Mouse (Mus musculus): ENCODE data around the gene Fam3a. TPM values are rescaled to one million over a fixed set of nuclear protein-coding genes. Genes with fewer than 3 reads are reported as not detected.

The Fam3a gene
- 23.7 TPM for polyA plus RNA-seq (2015; fragmentation: Illumina TruSeq; extraction: RNeasy Lipid Tissue Mini Kit (QIAGEN cat#74804); ENCODE audit: low read depth, low replicate concordance)

DNA sequence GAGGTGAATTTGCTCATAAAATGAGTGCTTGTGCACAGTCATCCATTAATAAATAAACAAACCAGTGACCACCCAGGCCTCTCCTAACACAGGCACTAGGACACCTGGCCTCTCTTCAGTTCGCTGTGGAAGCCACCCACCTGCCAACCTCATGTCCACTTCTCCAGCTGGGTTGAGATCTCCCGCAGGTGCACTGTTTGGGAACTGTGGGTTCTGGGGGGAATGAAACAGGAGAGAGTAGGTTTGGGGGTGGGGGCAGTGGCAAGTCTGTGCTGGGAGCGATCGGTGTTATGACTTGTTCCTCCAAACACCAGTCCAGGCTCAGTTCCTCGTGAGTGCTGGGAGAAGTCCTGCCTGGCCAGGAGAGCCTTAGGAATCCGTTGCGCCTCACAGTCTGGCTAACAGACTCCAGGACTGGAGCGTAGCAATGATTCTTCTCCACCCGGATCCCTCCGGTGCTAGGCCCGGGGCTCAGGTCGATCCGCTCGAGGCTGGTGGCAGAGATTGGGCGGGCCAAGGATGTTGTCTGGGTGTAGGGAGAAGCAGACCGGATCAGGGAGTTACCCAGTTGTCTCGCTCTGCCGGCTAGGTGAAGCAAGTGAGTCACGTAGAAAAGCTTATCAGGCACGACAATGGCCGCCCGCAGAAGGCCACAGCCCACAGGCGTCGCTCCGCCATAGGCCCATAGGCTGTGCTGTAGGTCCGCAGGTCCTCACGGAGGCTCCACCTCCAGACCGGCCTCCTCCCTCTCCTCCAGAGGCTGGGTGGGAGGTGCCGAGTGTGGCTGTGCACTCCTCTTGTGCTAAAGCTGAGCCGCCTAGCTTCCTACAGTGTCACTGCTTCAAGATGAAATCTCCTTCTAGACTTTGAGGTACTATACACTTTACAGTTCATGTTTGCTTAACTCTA is at the start of gene Fam3a, which contains the start of gene Ikbkg:
TSS of gene Fam3a (minus strand) at position 738 of the 909 bp plus-strand sequence.
TSS of gene Ikbkg (plus strand) at position 756 of the 909 bp plus-strand sequence.

DNA sequence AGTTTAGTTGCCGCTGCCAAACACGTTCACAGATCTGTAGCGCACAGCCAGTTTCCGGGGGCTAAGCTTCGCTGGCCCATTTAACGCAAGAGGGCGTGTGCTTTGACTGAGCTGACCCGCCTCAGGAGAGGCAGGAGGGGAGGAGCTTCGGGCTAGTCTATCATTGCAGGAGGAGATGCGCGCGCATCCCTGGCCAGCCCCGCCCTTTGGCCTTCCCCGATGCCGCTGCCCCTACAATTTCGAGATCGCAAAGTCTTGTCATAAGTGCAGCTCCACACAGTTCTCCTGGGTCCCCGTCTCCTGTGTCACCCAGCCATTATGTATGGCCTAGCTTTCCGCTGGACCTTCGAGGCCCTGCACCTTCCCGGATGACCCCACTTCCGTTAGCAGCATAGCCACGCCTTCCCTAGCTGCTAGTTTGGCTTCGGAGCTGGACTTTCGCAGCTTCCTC is 35.8 kb upstream of the Fam3a start, which contains the start of gene G6pdx:
TSS of gene G6pdx (minus strand) at position 369 of the 451 bp plus-strand sequence.

DNA sequence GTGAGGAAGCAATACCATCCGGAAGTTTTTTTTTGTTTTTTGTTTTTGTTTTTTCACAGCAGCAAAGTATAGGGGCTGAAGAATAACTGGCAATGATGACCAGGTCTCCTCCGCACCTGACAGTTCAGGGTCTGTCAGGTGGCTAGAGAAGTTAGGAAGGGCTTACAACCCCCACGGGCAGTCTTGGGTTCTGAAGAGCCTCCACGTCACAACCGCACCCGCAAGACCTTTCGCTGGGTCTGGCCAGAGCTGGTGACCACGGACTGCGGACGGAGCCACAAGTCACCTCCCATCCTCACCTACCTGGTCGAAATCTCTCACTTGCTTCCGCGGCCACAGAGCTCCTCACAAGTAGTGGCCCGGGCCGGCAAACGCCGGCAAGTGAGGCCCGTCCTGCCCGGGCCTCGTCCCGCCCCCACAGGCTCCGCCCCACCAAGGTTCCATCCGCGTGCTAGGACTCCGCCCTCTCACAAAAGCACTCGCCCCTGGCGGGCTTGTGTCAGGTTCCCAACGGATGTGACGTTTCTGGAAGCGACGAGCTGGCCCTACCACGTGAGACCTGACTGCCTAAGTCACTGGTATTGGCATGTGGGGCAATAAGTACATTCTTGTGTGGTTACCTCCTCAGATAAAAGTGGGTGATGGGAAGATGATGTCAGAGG is 20.1 kb downstream of the Fam3a start, which contains the start of the genes Ubl4a and Slc10a3:
TSS of gene Ubl4a (minus strand) at position 331 of the 662 bp plus-strand sequence.
TSS of gene Slc10a3 (minus strand) at position 462 of the 662 bp plus-strand sequence.

DNA sequence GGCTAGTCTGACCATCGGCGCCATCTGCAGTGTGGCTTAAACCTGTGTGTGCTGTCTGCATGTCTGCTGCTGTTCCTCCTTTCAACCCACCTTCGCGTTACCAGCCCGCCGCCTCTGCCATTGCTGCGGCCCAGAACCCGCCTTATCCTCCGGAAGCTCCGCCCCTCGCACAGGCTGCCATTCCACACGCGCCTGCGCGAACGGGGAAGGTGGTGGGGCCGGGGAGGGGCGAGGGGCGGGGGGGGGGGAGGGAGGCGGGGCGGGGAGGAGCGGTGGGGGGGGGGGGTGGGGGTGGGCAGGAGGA is 39.7 kb downstream of the Fam3a start, which contains the start of gene Lage3:
TSS of gene Lage3 (minus strand) at position 152 of the 304 bp plus-strand sequence.

Other genes with a start within 250 kb of the Fam3a start
- not detected for gene Tex28, start 225.4 kb downstream of the Fam3a start, polyA plus RNA-seq (2015; fragmentation: Illumina TruSeq; extraction: RNeasy Lipid Tissue Mini Kit (QIAGEN cat#74804); ENCODE audit: low read depth, low replicate concordance)
- gene Tktl1, start 216.0 kb downstream of the Fam3a start, polyA plus RNA-seq (2015; fragmentation: Illumina TruSeq; extraction: RNeasy Lipid Tissue Mini Kit (QIAGEN cat#74804); ENCODE audit: low read depth, low replicate concordance) = 0.24 TPM
- 64.8 TPM for gene Flna, start 143.5 kb downstream of the Fam3a start, polyA plus RNA-seq (2015; fragmentation: Illumina TruSeq; extraction: RNeasy Lipid Tissue Mini Kit (QIAGEN cat#74804); ENCODE audit: low read depth, low replicate concordance)
- 53.9 TPM for gene Emd, start 138.6 kb downstream of the Fam3a start, polyA plus RNA-seq (2015; fragmentation: Illumina TruSeq; extraction: RNeasy Lipid Tissue Mini Kit (QIAGEN cat#74804); ENCODE audit: low read depth, low replicate concordance)
- 1,047 TPM for gene Rpl10, start 122.5 kb downstream of the Fam3a start, polyA plus RNA-seq (2015; fragmentation: Illumina TruSeq; extraction: RNeasy Lipid Tissue Mini Kit (QIAGEN cat#74804); ENCODE audit: low read depth, low replicate concordance)
- 66.8 TPM for gene Taz, start 111.4 kb downstream of the Fam3a start, polyA plus RNA-seq (2015; fragmentation: Illumina TruSeq; extraction: RNeasy Lipid Tissue Mini Kit (QIAGEN cat#74804); ENCODE audit: low read depth, low replicate concordance)
- 3.4 TPM for gene Dnase1l1, start 110.9 kb downstream of the Fam3a start, polyA plus RNA-seq (2015; fragmentation: Illumina TruSeq; extraction: RNeasy Lipid Tissue Mini Kit (QIAGEN cat#74804); ENCODE audit: low read depth, low replicate concordance)
- gene Atp6ap1, start 96.2 kb downstream of the Fam3a start, polyA plus RNA-seq (2015; fragmentation: Illumina TruSeq; extraction: RNeasy Lipid Tissue Mini Kit (QIAGEN cat#74804); ENCODE audit: low read depth, low replicate concordance) = 458 TPM
- gene Gdi1, start 88.3 kb downstream of the Fam3a start, polyA plus RNA-seq (2015; fragmentation: Illumina TruSeq; extraction: RNeasy Lipid Tissue Mini Kit (QIAGEN cat#74804); ENCODE audit: low read depth, low replicate concordance) = 590 TPM
- 37.3 TPM for gene Fam50a, start 80.2 kb downstream of the Fam3a start, polyA plus RNA-seq (2015; fragmentation: Illumina TruSeq; extraction: RNeasy Lipid Tissue Mini Kit (QIAGEN cat#74804); ENCODE audit: low read depth, low replicate concordance)
- gene Plxna3, start 64.2 kb downstream of the Fam3a start, polyA plus RNA-seq (2015; fragmentation: Illumina TruSeq; extraction: RNeasy Lipid Tissue Mini Kit (QIAGEN cat#74804); ENCODE audit: low read depth, low replicate concordance) = 19.6 TPM
- gene Lage3, start 39.7 kb downstream of the Fam3a start, polyA plus RNA-seq (2015; fragmentation: Illumina TruSeq; extraction: RNeasy Lipid Tissue Mini Kit (QIAGEN cat#74804); ENCODE audit: low read depth, low replicate concordance) = 45.8 TPM
- 90.0 TPM for gene Ubl4a, start 20.1 kb downstream of the Fam3a start, polyA plus RNA-seq (2015; fragmentation: Illumina TruSeq; extraction: RNeasy Lipid Tissue Mini Kit (QIAGEN cat#74804); ENCODE audit: low read depth, low replicate concordance)
- gene Slc10a3, start 19.9 kb downstream of the Fam3a start, polyA plus RNA-seq (2015; fragmentation: Illumina TruSeq; extraction: RNeasy Lipid Tissue Mini Kit (QIAGEN cat#74804); ENCODE audit: low read depth, low replicate concordance) = 3.8 TPM
- 24.7 TPM for gene Ikbkg, start within 50 bp of the Fam3a start, polyA plus RNA-seq (2015; fragmentation: Illumina TruSeq; extraction: RNeasy Lipid Tissue Mini Kit (QIAGEN cat#74804); ENCODE audit: low read depth, low replicate concordance)
- gene G6pdx, start 35.9 kb upstream of the Fam3a start, polyA plus RNA-seq (2015; fragmentation: Illumina TruSeq; extraction: RNeasy Lipid Tissue Mini Kit (QIAGEN cat#74804); ENCODE audit: low read depth, low replicate concordance) = 36.5 TPM
- not detected for gene Gm6880, start 88.1 kb upstream of the Fam3a start, polyA plus RNA-seq (2015; fragmentation: Illumina TruSeq; extraction: RNeasy Lipid Tissue Mini Kit (QIAGEN cat#74804); ENCODE audit: low read depth, low replicate concordance)
- not detected for gene Olfr1326-ps1, start 181.6 kb upstream of the Fam3a start, polyA plus RNA-seq (2015; fragmentation: Illumina TruSeq; extraction: RNeasy Lipid Tissue Mini Kit (QIAGEN cat#74804); ENCODE audit: low read depth, low replicate concordance)
- gene Olfr1325, start 199.4 kb upstream of the Fam3a start, polyA plus RNA-seq (2015; fragmentation: Illumina TruSeq; extraction: RNeasy Lipid Tissue Mini Kit (QIAGEN cat#74804); ENCODE audit: low read depth, low replicate concordance) = not detected